Mouse (Mus musculus): Measurements from ENCODE around the gene Gm13212.

GRCm38 (mm10) chr4:145559505-145560099 lies 25.4 kb upstream of the Gm13212 start:
- TF ChIP-seq GATA1 (IDR thresholded peaks at IDR 0.05; ENCODE audit: low read length) (no peak), TAL1 (IDR thresholded peaks at IDR 0.05; ENCODE audit: low read length) (no peak)
